Mouse (Mus musculus) intestine, embryonic 14.5 days (tissue): ENCODE data around the gene Dnajc22. TPM values are rescaled to one million over a fixed set of nuclear protein-coding genes. Genes with fewer than 3 reads are reported as not detected.

Experiments used
- ATAC-seq: fragments of 200-750 bp; cut with Nextera tagmentation; replicated peaks from 2 replicates; pipeline ENCODE4 v1.8.0; 2017; ENCODE audit warnings: low read depth, moderate number of reproducible peaks, moderate TSS enrichment, moderate library complexity; ENCODE audit not compliant: low FRiP score, low TSS enrichment
- DNase-seq: peaks from one replicate; pipeline ENCODE4 v3.0.0-alpha.2; 2018; ENCODE audit warnings: low spot score
- H3K27ac ChIP-seq: fragments of 300-500 bp; sonication (generic); 2 replicates; pipeline ENCODE4 v1.5.1; 2014; ENCODE audit warnings: low read depth, mild to moderate bottlenecking, control low read depth
- H3K27me3 ChIP-seq: fragments of 300-500 bp; sonication (generic); replicated peaks from 2 replicates; pipeline ENCODE4 v1.6.1; 2014; ENCODE audit warnings: low read length, control low read depth; ENCODE audit not compliant: control insufficient read depth, insufficient read depth
- H3K36me3 ChIP-seq: fragments of 300-500 bp; sonication (generic); 2 replicates; pipeline ENCODE4 v1.6.1; 2014; ENCODE audit warnings: low read length, control low read depth; ENCODE audit not compliant: control insufficient read depth, insufficient read depth
- H3K4me1 ChIP-seq: fragments of 300-500 bp; sonication (generic); replicated peaks from 2 replicates; pipeline ENCODE4 v1.6.1; 2014; ENCODE audit warnings: low read length, control low read depth, mixed read lengths; ENCODE audit not compliant: control insufficient read depth, insufficient read depth
- H3K4me2 ChIP-seq: fragments of 300-500 bp; sonication (generic); 2 replicates; pipeline ENCODE4 v1.6.1; 2014; ENCODE audit warnings: low read length
- H3K4me3 ChIP-seq: fragments of 300-500 bp; sonication (generic); 2 replicates; pipeline ENCODE4 v1.5.1; 2014; ENCODE audit warnings: low read depth, low read length, control low read depth, mixed read lengths
- H3K9ac ChIP-seq: fragments of 300-500 bp; sonication (generic); 2 replicates; pipeline ENCODE4 v1.6.1; 2014; ENCODE audit warnings: mild to moderate bottlenecking, low read length
- H3K9me3 ChIP-seq: fragments of 300-500 bp; sonication (generic); 2 replicates; pipeline ENCODE4 v1.6.1; 2016; ENCODE audit warnings: low read length, control low read depth; ENCODE audit not compliant: control insufficient read depth
- WGBS: fragments of 180-500 bp; shearing (Covaris S2); extraction: QIAGEN DNeasy Blood & Tissue Kit; methylation state at CpG from one replicate; pipeline ENCODE4 v1.1.7; 2014; 5-methylcytosine and 5-hydroxymethylcytosine counted together
- polyA plus RNA-seq: library from polyadenylated mRNA; unstranded; fragments of >200 nt; fragmentation: Nextera tagmentation; extraction: Ambion mirVana; gene quantifications from 2 replicates; pipeline ENCODE4 v1.2.1, GENCODE M21; 2014

Gene Dnajc22
- polyA plus RNA-seq, 1 experiment from 2014 or later: 20.2 TPM

GRCm38 (mm10) chr15:99093291-99094258, 605 bp downstream of the Dnajc22 start:
- DNase-seq (peak; percentile 78), ATAC-seq (peak; percentile 53)
- Histone ChIP-seq H3K9me3 (no peaks in the 10 kb centered on the region), H3K4me2 (peak overlapping the region; percentile 90), H3K27me3 (peaks cover 97% of the 10 kb centered on the region), H3K9ac (peak overlapping the region; percentile 27; the same call in 1 of the 2 replicates), H3K36me3 (no peaks in the 10 kb centered on the region), H3K27ac (no peak overlapping the region), H3K4me1 (peaks cover 25% of the 10 kb centered on the region), H3K4me3 (peak overlapping the region; percentile 41)
- WGBS: under 1% methylated on average over 56 of the region's 56 CpGs

- no peak overlapping the region; the same call in 1 of the 2 replicates for H3K4me3 ChIP-seq
- no peaks in the 10 kb centered on the region for H3K36me3 ChIP-seq
- no peak for DNase-seq
- H3K27ac ChIP-seq: no peak overlapping the region
- no peaks in the 10 kb centered on the region for H3K9me3 ChIP-seq
- WGBS: 1% methylated on average over 27 of the region's 27 CpGs
- 0 out of 2 replicates have a peak overlapping the region, but pooled peaks have one; percentile 8 for H3K4me2 ChIP-seq
- H3K9ac ChIP-seq: no peak overlapping the region
- peaks cover 97% of the 10 kb centered on the region for H3K27me3 ChIP-seq
- H3K4me1 ChIP-seq: peaks cover 22% of the 10 kb centered on the region
- ATAC-seq: no peak
Observed at GRCm38 (mm10) chr15:99094631-99095270, 1.8 kb downstream of the Dnajc22 start.

- H3K9ac ChIP-seq: no peak overlapping the region
- 7% methylated on average over 6 of the region's 6 CpGs for WGBS
- no peak overlapping the region for H3K27ac ChIP-seq
- H3K4me3 ChIP-seq: no peak overlapping the region
- H3K4me1 ChIP-seq: peaks cover 22% of the 10 kb centered on the region
- no peak for DNase-seq
- H3K36me3 ChIP-seq: no peaks in the 10 kb centered on the region
- H3K27me3 ChIP-seq: peaks cover 94% of the 10 kb centered on the region
- H3K9me3 ChIP-seq: no peaks in the 10 kb centered on the region
- no peak for ATAC-seq
- H3K4me2 ChIP-seq: no peak overlapping the region
Observed at GRCm38 (mm10) chr15:99095356-99095755, 2.4 kb downstream of the Dnajc22 start.

GRCm38 (mm10) chr15:99096061-99096793, 3.3 kb downstream of the Dnajc22 start:
- ATAC-seq (no peak), DNase-seq (no peak)
- no peaks in the 10 kb centered on the region for H3K9me3 ChIP-seq
- peaks cover 22% of the 10 kb centered on the region for H3K4me1 ChIP-seq
- H3K4me2 ChIP-seq: peak overlapping the region; percentile 60
- H3K27me3 ChIP-seq: peaks cover 86% of the 10 kb centered on the region
- H3K36me3 ChIP-seq: no peaks in the 10 kb centered on the region
- H3K27ac ChIP-seq: no peak overlapping the region
- no peak overlapping the region for H3K9ac ChIP-seq
- 3% methylated on average over 24 of the region's 24 CpGs for WGBS
- H3K4me3 ChIP-seq: peak overlapping the region; percentile 35

GRCm38 (mm10) chr15:99096831-99097500, 4.0 kb downstream of the Dnajc22 start:
- Histone ChIP-seq H3K27me3 (peaks cover 78% of the 10 kb centered on the region), H3K4me2 (peak overlapping the region; percentile 60), H3K9me3 (no peaks in the 10 kb centered on the region), H3K4me1 (peaks cover 22% of the 10 kb centered on the region), H3K4me3 (peak overlapping the region; percentile 35), H3K36me3 (no peaks in the 10 kb centered on the region), H3K27ac (no peak overlapping the region), H3K9ac (no peak overlapping the region)
- ATAC-seq (no peak), DNase-seq (peak; percentile 81)
- WGBS: under 1% methylated on average over 45 of the region's 58 CpGs

- no peak overlapping the region for H3K9ac ChIP-seq
- H3K27me3 ChIP-seq: peaks cover 68% of the 10 kb centered on the region
- H3K27ac ChIP-seq: no peak overlapping the region
- DNase-seq (peak; percentile 71), ATAC-seq (no peak)
- H3K4me2 ChIP-seq: peak overlapping the region; percentile 60
- H3K36me3 ChIP-seq: no peaks in the 10 kb centered on the region
- peak overlapping the region; percentile 25 for H3K4me3 ChIP-seq
- peaks cover 22% of the 10 kb centered on the region for H3K4me1 ChIP-seq
- H3K9me3 ChIP-seq: no peaks in the 10 kb centered on the region
- under 1% methylated on average over 39 of the region's 39 CpGs for WGBS
Observed at GRCm38 (mm10) chr15:99097840-99098492, 5.0 kb downstream of the Dnajc22 start.

- peak; percentile 78 for DNase-seq
- Histone ChIP-seq H3K36me3 (no peaks in the 10 kb centered on the region), H3K4me1 (peaks cover 22% of the 10 kb centered on the region), H3K9ac (no peak overlapping the region), H3K4me2 (peak overlapping the region; percentile 60), H3K4me3 (peak overlapping the region; percentile 25), H3K27ac (no peak overlapping the region), H3K9me3 (no peaks in the 10 kb centered on the region), H3K27me3 (peaks cover 63% of the 10 kb centered on the region)
- under 1% methylated on average over 9 of the region's 9 CpGs for WGBS
- peak; percentile 17; the same call in 1 of the 2 replicates for ATAC-seq
Observed at GRCm38 (mm10) chr15:99098493-99098861, 5.5 kb downstream of the Dnajc22 start.
